Mouse (Mus musculus): ENCODE measurements around the gene Mink1. TPM values are rescaled to one million over a fixed set of nuclear protein-coding genes. Genes with fewer than 3 reads are reported as not detected.

Mink1 gene
- polyA plus RNA-seq, 1 experiment: 89.1 TPM

DNA sequence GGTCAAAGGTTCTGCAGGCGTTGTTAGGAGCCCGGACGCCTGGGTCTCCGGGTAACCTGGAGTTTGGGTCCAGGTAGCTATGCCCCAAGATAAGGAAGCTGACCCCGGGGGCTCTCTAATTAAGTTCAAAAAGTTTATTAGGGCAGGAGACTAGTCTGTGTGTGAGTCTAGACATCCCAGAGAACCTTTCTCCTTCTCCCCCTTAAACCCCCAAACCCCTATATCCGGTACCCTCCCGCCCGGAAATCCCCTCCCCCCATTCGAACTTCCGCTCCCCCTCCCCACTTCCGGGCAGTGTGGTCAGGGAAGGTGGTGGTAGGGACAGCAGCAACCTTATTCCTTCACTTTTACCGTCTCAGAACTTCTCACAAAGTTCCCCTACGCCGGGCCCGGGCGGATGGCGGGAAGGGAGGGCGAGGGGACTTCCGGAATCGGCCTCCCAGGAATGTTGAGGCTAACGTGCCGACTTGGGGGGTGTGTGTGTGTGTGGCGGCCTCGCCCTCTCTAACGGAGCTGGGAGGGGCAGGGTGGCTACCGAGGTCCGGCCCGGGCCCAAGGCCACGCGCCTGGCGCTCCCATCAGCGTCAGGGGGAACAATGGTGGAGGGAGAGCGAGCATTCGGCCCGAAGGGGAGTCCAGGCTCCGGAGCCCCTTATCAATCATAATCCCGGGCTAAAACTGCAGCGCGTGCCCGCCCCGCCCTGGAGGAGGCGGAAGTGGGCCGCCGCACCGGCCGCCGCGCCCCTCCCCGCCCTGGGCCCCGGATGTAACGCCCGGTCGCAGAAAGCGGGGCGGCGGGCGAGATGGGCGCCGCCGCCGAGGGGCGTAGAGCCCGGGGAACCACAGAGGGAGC, 90.9 kb downstream of the Mink1 start:
- DNase-seq (ENCODE audit: low spot score): peak; percentile 67

GRCm38 (mm10) chr11:70654198-70654922, 91.7 kb downstream of the Mink1 start, which contains the start of gene Pfn1:
Gene Pfn1 (minus strand): TSS chr11:70654644.
- peak; percentile 71 for DNase-seq (ENCODE audit: low spot score)

- DNase-seq (ENCODE audit: low spot score): peak; percentile 82
Measured at GRCm38 (mm10) chr11:70654923-70655570, 92.4 kb downstream of the Mink1 start.

- DNase-seq (ENCODE audit: low spot score): peak; percentile 79
Measured at GRCm38 (mm10) chr11:70655571-70656455, 93.1 kb downstream of the Mink1 start.

DNA sequence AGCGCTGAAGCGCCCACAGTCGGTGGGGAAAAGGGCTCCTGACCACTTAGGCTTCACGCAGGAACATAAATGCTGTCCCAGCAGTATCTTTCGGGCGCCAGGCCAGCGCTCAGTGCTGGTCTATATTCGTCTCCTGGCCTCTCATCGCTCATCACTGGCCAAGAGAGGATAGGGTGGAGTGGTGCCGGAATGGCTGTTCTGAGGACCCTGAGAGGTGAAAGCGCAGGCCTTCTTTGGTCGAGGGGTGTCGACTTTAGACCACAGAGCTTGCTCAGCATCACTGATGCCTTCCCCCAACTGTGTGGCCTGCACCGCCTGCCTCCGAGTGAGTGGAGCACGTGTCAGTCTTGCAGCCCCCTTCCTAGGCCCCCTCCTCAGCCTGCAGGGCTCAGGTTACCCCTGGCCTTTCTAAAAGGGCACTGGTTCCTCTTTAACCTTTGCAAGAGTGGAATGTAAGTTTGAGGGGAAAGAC, 93.8 kb downstream of the Mink1 start:
- DNase-seq (ENCODE audit: low spot score): no peak

GRCm38 (mm10) chr11:70656964-70657363, 94.3 kb downstream of the Mink1 start, which contains the start of gene Eno3:
Gene Eno3 (plus strand): TSS chr11:70657202.
- DNase-seq (ENCODE audit: low spot score): no peak

DNA sequence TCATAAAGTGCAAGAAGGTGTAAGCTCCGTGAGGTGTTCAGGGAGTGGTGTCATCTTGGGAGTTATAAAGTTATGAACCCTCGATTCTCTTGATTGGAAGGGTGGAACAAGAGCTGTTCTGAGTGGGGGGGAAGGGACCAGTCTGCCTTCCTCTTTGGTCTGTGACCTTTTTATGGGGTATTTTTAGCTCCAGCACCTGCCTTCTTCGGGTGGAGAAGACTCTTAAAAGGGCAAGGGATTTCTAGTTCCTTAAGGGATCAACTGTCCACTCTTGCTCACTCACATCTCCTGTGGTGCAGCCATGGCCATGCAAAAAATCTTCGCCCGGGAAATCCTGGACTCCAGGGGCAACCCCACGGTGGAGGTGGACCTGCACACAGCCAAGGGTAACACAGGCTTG, 94.9 kb downstream of the Mink1 start:
- no peak for DNase-seq (ENCODE audit: low spot score)

- no peak for DNase-seq (ENCODE audit: low spot score)
Measured at GRCm38 (mm10) chr11:70657991-70658390, 95.3 kb downstream of the Mink1 start.

- no peak for DNase-seq (ENCODE audit: low spot score)
Measured at GRCm38 (mm10) chr11:70658521-70658920, 95.8 kb downstream of the Mink1 start.

- no peak for DNase-seq (ENCODE audit: low spot score)
Measured at GRCm38 (mm10) chr11:70658942-70659341, 96.3 kb downstream of the Mink1 start.

DNA sequence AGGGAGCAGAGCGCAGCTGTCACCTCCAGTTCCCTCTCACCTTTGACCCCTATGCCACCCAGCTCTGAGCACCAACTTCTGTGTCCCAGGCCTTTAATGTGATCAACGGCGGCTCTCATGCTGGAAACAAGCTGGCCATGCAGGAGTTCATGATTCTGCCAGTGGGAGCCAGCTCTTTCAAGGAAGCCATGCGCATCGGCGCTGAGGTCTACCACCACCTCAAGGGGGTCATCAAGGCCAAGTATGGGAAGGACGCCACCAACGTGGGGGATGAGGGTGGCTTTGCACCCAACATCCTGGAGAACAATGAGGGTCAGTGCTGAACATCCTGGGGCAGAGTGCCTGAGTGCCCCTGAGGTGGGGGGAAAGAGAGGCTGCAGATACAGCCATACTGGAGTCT, 97.9 kb downstream of the Mink1 start:
- no peak for DNase-seq (ENCODE audit: low spot score)

- DNase-seq (ENCODE audit: low spot score): no peak
Measured at GRCm38 (mm10) chr11:70663101-70663500, 100.4 kb downstream of the Mink1 start.

DNA sequence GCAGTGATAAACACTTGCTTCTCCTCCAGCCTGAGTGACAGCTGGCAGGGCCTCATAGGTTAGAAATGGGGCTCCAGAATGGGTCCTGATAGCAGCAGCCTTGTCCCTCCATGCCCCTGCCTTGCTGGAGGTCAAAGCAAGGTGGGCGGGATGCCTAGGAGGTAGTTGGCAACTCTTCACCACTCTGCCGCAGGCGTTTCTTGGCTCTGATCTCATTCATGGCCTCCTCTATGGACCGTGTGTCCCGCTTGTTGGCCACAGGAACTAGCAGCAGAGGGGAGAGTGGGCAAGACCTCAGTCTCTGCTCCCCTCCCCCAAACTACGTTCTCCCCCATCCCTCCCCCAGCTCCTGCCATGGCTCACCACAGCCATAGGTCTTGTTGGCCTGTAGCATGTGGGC, 101.3 kb downstream of the Mink1 start:
- no peak for DNase-seq (ENCODE audit: low spot score)

Other genes with a start within 250 kb of the Mink1 start
- 0.14 and 0.21 TPM in 2 replicates for gene Alox12e, start 240.3 kb upstream of the Mink1 start, polyA plus RNA-seq (2012; rRNA removed)
- gene Alox15, start 210.8 kb upstream of the Mink1 start, polyA plus RNA-seq (2012; rRNA removed): 0.80 and 1.3 TPM in 2 replicates
- gene Pelp1, start 152.8 kb upstream of the Mink1 start, polyA plus RNA-seq (2012; rRNA removed): 11.1 and 15.3 TPM in 2 replicates
- 18.5 and 22.0 TPM in 2 replicates for gene Arrb2, start 130.2 kb upstream of the Mink1 start, polyA plus RNA-seq (2012; rRNA removed)
- gene Med11, start 111.0 kb upstream of the Mink1 start, polyA plus RNA-seq (2012; rRNA removed): 20.1 and 20.8 TPM in 2 replicates
- 3.9 and 4.4 TPM in 2 replicates for gene Zmynd15, start 103.4 kb upstream of the Mink1 start, polyA plus RNA-seq (2012; rRNA removed)
- gene Cxcl16, start 102.9 kb upstream of the Mink1 start, polyA plus RNA-seq (2012; rRNA removed): 28.9 and 29.2 TPM in 2 replicates
- 0.72 and 0.80 TPM in 2 replicates for gene Tm4sf5, start 57.6 kb upstream of the Mink1 start, polyA plus RNA-seq (2012; rRNA removed)
- gene Vmo1, start 48.3 kb upstream of the Mink1 start, polyA plus RNA-seq (2012; rRNA removed): 0.43 and 0.72 TPM in 2 replicates
- 0.14 and 0.15 TPM in 2 replicates for gene Gltpd2, start 43.7 kb upstream of the Mink1 start, polyA plus RNA-seq (2012; rRNA removed)
- gene Psmb6, start 37.5 kb upstream of the Mink1 start, polyA plus RNA-seq (2012; rRNA removed): 249 and 294 TPM in 2 replicates
- not detected in 2 replicates for gene Gm40193, start 29.9 kb upstream of the Mink1 start, polyA plus RNA-seq (2012; rRNA removed)
- gene Pld2, start 22.8 kb upstream of the Mink1 start, polyA plus RNA-seq (2012; rRNA removed): 33.6 and 38.7 TPM in 2 replicates
- gene 4930544D05Rik, start 53.0 kb downstream of the Mink1 start, polyA plus RNA-seq (2012; rRNA removed): not detected in 2 replicates
- 0.40 and 0.44 TPM in 2 replicates for gene Chrne, start 56.3 kb downstream of the Mink1 start, polyA plus RNA-seq (2012; rRNA removed)
- 0.01 and 0.10 TPM in 2 replicates for gene Gp1ba, start 76.2 kb downstream of the Mink1 start, polyA plus RNA-seq (2012; rRNA removed)
- 116 and 119 TPM in 2 replicates for gene Rnf167, start 84.4 kb downstream of the Mink1 start, polyA plus RNA-seq (2012; rRNA removed)
- gene Slc25a11, start 84.6 kb downstream of the Mink1 start, polyA plus RNA-seq (2012; rRNA removed): 93.9 and 96.9 TPM in 2 replicates
- gene Pfn1, start 91.8 kb downstream of the Mink1 start, polyA plus RNA-seq (2012; rRNA removed): 1,258 and 1,344 TPM in 2 replicates
- gene Eno3, start 94.3 kb downstream of the Mink1 start, polyA plus RNA-seq (2012; rRNA removed): 104 and 126 TPM in 2 replicates
- gene Spag7, start 106.5 kb downstream of the Mink1 start, polyA plus RNA-seq (2012; rRNA removed): 89.4 and 93.2 TPM in 2 replicates
- gene Camta2, start 125.2 kb downstream of the Mink1 start, polyA plus RNA-seq (2012; rRNA removed): 16.6 and 25.4 TPM in 2 replicates
- 4.3 and 5.1 TPM in 2 replicates for gene Inca1, start 137.3 kb downstream of the Mink1 start, polyA plus RNA-seq (2012; rRNA removed)
- gene Kif1c, start 137.7 kb downstream of the Mink1 start, polyA plus RNA-seq (2012; rRNA removed): 77.5 and 105 TPM in 2 replicates
- gene Zfp3, start 201.3 kb downstream of the Mink1 start, polyA plus RNA-seq (2012; rRNA removed): 5.8 and 6.5 TPM in 2 replicates
- gene Scimp, start 249.7 kb downstream of the Mink1 start, polyA plus RNA-seq (2012; rRNA removed): 1.1 and 1.5 TPM in 2 replicates

All from urinary bladder, adult 2 months (tissue).